Mouse (Mus musculus): ENCODE measurements around the gene Plcb1.

Plcb1 gene

DNA sequence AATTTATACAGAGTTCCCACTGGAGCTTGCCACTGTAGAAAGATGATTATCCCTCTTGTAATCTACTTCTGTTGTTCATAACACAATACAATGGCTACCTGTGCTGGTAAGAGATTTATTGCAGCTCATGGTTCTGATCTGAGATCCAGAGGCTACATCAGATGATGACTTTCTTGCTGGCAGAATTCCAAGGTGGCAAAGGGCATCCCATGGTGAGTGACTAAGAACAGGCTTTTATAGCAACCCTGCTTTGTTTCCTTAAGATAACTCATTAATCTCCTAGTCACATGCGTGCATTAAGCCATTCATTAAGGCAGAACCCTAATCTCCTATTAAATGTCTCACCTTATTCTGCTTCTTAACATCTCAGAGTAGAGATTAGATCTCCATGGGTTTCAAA lies 618.2 kb downstream of the Plcb1 start:
- no peak for DNase-seq (ENCODE audit: low read depth, low spot score)

DNA sequence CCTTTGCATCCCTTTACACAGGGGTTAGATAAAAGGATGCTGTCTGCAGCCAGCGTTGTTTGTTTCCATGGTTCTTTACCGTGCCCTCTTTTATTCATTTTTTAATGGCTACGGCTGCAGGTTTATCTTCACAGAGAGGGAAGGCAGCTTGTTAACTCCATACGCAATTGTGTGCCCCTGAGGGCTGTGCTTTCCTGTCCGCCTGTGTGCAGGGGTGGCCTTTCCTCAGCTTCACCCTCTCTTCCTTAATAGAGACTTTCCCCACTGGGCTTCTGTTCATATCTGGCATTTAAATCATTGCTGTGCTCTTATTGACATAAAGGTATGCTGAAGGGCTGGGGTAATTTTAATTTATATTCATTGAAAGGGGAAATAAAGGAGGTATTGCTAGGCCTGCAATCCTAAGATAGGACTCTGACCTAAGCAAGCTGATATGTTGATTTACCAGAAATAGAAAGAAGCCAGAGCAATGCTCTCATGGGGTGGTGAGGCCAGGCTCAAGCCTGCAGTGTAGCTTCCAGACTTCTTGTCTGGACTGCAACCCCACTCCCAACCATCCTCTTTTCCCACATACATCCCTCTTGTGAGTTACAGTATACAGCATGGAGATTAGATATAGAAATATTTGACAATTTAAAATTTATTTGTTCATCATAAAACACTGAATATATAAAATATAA lies 623.7 kb downstream of the Plcb1 start:
- DNase-seq (ENCODE audit: low read depth, low spot score), result no peak

DNA sequence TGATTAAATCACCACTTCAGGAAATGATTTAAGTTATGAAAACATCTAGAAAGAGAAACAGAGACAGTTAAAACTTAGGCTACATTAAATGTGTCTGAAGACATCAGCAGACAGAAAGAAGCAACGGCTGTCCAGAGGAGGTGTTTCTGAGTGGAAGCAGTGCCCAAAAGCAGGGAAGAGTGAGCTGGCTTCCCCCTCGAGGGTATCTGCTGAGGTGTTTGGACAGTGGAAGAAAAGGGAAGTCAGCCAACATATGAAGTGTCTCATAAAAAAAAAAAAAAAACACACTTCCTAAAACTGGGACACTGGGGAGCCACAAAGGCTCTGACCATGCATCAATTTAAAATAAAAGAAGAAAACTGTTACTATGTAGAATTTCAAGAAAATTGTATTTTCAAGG lies 625.8 kb downstream of the Plcb1 start:
- no peak for DNase-seq (ENCODE audit: low read depth, low spot score)

DNA sequence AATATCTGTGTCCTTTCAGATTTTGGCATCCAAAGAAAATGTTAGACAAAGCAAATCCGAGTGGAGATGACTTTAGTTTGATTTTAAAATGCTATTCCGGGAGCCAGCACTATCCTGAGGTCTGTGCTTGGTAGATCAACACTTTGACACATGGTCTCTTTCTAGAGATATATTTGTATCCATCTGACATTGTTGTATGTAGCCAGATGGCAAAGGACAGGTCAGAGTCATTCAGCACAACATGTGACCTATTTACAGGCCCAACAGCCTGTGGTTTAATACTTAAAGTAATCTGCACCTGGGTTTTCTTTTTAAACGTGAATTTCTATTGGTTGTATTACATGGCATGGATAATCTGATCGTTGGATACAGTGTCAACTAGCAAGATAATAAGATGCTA lies 629.3 kb downstream of the Plcb1 start:
- DNase-seq (ENCODE audit: low read depth, low spot score), result no peak

DNA sequence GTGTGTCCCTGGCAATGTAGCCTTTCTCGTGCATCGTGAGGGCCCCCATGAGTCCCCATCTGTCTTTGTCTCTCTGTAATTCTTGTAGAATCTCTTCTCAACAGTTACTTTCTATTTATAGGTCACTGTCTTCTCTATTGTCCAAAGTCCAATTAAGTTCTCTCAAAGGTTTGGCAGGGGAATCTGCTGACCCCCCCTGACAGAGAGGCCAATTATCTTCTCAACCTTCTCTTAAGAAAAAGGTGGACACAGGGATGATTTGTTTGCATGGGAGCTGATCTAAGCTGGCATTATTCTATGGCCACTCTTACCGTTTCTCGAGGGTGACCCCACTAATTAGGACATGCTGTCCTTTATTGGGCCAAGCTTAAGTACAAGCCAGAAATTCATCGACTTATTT lies 633.4 kb downstream of the Plcb1 start:
- DNase-seq (ENCODE audit: low read depth, low spot score), result no peak

DNA sequence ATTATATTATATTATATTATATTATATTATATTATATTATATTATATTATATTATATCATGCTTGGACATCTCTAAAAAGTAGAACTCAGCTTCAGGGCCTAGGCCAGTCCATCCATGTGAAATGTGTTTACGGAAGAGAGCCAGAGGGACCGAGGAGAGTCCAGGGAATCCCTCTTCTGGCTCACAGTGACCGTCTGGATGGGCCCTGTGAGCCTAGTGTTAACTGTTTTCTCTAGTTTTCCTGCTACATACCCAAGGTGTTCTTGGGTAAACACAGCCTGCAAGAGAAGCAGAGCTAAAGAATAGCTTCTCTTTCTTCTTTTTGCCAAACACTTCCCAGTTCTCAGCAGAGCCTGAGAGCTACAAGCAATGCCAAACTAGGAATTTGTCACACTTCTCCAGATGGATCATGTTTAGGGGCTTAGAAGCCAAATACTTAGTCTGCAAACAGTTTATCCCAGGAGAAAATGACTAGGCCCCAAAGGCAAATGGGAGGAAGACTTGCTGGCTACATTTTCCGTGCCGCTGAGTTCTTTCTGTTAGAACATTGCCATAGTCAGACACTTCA lies 649.2 kb downstream of the Plcb1 start:
- DNase-seq (ENCODE audit: low read depth, low spot score), result no peak

DNA sequence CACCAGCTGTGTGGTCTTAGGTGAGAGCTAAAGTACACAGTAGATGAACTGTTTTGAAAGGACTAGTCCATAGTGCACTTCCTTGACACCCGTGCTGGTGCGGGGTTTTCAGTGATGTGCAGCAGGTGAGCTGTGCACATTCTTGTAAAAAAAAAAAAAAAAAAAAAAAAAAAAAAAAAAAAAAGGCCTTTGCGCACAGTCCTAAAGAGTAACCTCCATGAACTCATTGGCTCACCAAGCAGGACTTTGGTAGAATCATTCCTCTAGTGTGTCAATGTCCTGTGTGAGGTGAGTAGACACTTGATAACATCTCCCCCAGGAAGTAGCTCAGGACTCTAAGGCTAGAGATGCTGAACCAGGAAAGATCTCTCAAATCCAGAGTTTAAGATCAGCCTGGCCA lies 653.2 kb downstream of the Plcb1 start:
- no peak for DNase-seq (ENCODE audit: low read depth, low spot score)

DNA sequence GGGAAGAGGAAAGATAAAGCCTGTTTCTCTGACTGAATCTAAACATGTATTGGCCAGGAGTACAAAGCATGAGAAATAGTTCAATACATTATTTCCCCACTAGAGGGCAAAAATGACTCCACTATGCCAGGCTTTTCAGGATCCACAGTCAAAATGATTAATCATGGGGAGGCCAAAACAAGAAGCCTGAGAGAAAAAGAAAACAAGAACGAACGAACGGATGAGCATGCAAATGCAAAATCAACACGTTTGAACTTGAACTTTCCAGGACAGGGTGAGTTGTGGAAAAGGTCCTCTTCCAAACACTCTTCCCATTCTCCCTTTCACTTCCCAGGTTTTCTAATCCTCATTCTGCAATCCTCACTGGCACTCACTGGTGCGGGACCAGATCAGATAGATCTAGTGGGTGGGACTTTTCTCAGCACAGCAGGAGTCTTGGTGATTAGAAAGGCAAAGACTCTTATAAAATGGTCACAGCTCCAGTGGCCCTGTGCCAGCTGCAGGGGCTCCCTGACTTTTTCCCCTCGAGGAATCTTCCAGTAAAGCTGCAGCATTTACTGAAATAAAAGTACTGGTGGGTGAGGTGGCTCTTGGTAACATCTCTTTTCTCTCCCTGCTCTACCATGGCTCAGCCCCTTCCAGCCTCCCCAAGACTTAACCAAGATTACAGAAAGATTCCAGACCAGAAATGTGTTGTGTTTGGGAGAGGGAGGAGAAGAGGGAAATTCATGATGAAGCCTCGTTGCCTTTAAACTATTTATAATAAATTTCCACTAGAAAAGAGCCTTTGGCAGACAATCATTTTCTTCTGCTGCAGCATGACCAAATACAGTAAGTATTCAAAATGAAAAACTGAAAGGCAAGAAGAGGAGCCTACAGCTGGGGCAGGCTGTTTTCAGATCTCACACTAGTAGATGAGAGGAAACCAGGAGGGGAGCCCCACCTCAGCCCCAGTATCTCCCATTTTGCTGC lies 654.0 kb downstream of the Plcb1 start:
- no peak for DNase-seq (ENCODE audit: low read depth, low spot score)

DNA sequence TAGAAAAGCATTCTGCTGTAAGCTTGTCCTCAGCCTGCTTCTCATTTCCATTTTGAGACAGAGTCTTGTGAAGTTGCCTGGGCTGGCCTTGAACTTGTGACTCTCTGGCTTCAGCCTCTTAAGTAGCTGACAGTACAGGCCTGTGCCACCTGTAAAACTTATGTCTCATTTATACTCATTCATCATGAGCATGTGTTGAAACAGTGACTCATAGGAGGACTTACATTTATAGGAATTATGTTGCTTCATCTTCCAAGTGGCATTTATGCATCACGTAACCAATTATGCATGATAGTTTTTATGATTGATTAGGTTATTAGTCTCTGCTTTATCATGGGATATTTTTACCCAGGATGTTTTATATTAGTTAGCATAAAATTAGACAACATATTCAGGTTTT lies 667.7 kb downstream of the Plcb1 start:
- DNase-seq (ENCODE audit: low read depth, low spot score), result no peak

DNA sequence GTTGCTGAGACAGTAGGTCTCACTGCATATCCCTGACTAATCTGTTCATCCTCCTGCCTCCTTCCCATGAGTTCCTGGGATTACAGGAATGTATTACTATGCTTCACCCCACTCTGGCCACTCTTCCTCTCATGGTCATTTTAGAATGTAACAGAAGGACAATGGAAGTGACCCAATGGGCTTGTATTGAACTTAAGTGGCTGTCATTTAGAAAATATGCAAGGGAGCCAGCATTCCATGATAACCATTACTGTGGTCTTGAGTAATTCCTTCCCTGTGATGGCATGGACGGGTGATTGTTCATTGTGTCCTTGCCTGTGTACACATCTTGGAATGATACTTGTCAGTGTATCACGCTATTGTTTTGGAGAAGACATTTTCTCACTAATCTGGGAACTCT lies 668.1 kb downstream of the Plcb1 start:
- DNase-seq (ENCODE audit: low read depth, low spot score), result no peak

DNA sequence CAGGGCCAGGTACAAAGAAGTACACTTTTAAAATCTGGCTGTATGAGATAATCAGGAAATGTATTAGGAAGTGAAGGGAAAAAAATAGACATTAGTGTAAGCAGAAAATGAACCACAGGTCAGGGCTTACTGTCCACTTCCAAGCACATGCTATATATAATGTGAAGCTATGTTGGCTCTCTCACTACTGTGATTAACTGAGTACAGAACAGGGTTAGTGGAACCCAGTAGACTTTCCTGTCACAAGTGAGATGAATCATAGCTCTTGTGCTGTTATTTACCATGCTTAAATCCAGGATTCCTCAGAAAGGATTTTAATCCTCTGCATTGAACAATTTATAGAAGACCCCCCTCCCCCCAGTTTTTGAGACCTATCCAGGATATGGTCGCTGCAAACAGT lies 668.6 kb downstream of the Plcb1 start:
- DNase-seq (ENCODE audit: low read depth, low spot score), result no peak

DNA sequence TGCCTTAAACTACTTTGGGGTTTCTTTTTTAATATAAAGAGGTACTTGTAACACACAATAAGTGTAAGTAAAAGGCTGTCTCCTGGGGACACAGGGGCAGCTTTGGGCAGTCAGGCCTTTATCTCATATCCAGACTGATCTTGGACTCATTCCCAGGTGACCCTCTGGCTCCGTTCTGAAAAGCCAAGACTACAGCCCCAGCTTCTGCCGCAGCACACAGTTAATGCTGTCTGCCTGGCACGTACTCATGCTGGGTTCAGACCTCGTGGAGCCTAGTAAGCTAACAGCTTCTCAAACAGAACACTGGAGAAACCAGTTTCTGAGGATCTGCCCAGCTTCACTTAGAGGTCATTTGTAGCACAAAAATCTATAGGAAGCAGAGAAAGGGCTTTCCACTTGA lies 682.0 kb downstream of the Plcb1 start:
- no peak for DNase-seq (ENCODE audit: low read depth, low spot score)

DNA sequence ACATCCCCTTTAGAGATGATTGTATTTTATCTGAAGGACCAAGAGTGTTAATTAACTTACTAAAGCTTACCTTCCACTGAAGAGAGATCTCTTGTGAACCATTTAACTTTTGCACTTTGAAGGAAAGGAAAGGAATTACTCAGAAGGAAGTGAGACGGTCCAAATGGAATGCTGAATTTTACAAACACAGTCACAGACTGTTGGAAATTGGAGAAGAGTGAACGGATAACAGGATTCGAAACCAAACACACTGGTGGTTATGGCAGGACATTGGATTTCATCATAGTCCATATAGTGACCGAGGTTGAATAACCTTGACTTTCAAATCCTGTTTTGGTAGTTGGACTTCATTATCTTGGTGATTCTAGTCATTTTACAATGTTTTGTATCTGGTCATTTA lies 688.2 kb downstream of the Plcb1 start:
- no peak for DNase-seq (ENCODE audit: low read depth, low spot score)

DNA sequence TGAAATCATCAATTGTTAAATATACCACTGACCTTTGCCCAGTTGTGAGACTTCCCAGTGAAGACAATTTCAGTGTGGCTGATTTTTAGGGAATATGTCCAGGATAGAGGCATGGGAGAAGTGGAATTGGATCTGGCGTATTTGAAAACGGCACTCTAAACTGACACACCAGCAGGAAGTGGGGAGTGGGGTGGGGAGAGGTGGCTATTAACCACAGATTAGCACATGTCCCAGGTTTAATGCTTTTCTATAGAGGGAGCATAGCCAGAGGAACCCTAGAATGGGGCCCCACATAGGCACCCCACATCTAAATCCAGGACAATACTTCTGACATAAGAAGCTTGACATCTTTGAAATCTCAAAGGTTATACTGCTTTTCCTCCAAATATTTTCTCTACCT lies 699.4 kb downstream of the Plcb1 start:
- no peak for DNase-seq (ENCODE audit: low read depth, low spot score)

DNA sequence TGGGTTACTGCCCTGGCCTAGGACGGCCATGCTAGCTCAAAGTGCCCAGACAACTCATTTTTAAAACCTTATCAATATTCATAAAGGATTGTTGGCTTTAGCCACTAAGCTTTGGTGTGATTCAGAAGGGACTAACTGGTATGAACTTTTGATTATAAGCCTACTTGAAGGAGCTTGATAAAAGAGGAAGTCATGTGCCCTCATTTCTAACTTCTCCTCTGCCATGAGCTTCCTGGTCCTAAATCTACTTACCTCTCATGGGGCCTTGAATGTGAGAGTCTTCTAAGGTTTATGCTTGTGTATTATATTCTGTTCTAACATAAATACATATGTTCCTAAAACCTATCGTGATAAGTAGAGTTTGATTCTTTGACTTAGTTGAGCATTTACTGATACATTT lies 702.4 kb downstream of the Plcb1 start:
- DNase-seq (ENCODE audit: low read depth, low spot score), result no peak

DNA sequence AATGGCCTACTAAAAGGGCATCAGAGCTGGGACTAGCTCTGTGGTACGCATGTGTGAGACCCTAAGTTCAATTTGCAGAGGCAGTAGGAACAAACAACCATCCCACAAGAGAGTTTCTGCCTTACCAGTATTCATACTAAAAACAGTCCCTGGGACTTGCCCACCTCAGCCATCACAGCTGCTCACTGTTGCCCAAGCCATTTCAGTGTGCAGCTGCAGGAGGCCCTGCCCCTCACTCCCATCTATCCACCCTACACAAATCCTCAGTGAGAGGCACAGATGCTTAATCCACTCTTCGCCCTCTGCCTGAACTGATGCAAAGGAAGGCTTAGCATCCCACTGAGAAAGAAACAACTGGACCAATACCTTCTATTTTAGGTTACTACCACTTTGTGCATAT lies 703.3 kb downstream of the Plcb1 start:
- no peak for DNase-seq (ENCODE audit: low read depth, low spot score)

DNA sequence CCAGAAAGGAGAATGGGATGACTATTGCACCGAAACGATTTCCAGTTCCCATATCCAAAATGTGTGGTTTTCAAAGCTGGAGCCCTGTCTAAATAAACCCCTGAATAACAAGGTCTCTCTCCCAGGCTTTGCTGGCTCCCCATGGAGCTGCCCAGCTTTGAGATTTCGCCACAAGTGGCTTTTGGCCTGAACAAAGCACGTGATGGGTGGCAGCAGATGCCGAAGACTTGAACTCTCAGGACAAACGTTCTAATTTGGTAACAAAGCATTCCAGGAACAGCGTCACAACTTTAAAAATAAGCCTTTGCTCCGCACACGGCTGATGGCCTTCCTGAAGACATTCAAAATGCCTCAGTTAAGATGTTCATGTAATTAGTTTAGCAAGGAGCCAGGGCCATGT lies 706.9 kb downstream of the Plcb1 start:
- no peak for DNase-seq (ENCODE audit: low read depth, low spot score)

DNA sequence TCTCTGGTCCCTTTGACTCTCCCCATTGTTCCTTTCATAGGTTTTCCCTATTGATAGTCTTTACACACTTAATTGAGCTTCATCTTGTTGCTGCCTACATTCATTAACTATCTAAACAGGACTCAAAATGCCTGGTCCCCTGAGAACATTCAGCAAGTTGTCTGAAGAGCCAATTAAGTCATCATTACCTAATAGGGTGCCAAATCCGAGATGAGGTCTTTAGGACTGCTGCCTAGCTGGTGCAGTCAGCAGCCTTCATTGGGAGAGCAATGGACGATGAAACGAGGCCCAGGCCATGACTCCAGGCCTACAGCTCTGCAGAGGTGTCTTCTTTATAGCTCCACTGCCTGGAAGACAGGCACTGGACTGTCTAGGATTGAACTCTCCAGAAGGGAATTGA lies 710.7 kb downstream of the Plcb1 start:
- DNase-seq (ENCODE audit: low read depth, low spot score), result no peak

DNA sequence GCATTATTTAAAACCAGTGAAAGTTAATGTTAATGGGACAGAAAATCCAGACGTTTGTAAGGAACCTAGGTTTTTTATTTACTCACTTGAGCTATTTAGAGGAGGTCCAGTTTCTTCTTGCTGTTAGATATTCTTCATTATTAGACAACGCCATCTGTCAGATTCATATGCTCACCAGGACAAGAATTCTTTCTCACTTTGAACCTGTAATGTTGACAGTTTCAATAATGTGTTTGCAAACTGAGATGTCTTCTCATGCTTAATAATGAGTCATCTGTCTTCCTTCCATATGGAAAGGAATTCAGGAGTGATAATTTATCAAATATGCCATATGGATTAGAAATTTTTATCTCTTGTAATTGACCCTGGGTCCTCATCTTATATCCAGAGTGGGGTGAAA lies 711.4 kb downstream of the Plcb1 start:
- DNase-seq (ENCODE audit: low read depth, low spot score), result no peak

DNA sequence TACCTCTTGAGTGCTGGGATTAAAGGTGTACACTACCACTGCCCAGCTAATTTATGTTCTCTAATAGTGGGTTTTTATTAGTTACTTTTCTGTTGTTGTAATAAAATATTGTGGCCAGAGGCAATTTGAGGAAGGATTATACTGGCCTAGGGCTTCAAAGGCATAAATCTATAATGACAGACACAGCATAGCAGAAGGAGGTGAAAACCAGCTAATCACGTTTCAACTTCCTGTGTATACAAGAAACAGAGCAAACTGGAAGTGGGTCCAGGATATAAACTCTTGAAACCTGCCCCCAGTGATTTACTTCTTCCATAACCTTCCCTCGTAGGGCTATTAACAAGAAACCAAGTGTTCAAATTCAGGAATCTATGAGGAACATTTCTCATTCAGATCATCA lies 715.0 kb downstream of the Plcb1 start:
- DNase-seq (ENCODE audit: low read depth, low spot score), result no peak

DNA sequence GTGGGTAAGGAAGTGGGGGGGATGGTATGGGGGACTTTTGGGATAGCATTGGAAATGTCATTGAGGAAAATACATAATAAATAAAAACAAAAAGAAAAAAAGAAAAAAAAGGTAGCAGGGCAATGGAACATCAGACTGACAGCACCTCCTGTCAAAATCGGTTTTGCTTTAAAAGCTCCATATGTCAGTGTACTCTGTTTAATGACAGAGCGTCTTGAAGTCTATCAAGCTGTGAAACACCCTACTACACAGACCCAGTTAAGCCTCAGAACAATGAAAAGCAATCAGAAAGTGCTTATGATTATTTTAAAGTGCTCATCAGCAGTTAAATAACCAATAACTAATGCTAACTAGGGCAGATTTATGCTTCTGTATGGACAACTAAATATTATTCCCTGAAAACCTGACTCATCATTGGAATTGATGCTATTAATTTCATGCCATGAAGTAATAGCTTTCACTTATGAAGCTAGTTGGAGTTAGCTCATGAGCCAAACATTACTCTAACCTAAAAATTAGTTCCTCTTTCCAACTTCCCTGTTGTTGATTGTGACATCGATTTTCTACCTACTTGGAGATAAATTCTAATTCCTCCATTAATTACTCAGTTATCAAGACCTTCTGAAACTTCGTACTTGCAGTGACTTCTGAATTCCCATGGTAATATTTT lies 717.6 kb downstream of the Plcb1 start:
- no peak for DNase-seq (ENCODE audit: low read depth, low spot score)

DNA sequence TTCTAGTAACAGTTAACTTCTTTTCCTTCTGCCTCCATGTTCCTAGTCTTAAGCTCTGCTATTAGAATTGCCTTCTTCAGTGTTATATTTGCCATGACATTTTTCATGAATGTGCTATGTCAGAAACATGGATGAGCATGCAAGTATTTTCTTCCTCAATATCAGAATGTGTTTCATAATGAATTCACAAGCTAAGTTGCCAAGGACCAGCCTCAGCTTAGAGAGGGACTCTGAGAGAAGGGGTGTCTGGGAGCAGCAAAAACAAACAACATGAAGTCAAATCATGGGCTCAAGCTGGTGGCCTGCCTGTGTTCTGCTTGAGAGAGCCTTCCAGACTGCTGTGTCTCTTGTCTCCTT lies 718.1 kb downstream of the Plcb1 start:
- DNase-seq (ENCODE audit: low read depth, low spot score), result no peak
